Mouse (Mus musculus) testis, adult 2 months (tissue): ENCODE results near the gene Slamf1.

Experiments
- CTCF ChIP-seq: fragments of 200-500 bp; IDR thresholded peaks from 2 replicates; pipeline ENCODE4 v1.5.1; 2012; ENCODE audit warnings: low read depth, mild to moderate bottlenecking, inconsistent platforms, low read length, moderate library complexity; ENCODE audit not compliant: control insufficient read depth, insufficient read depth, insufficient replicate concordance
- POLR2A ChIP-seq: fragments of 200-500 bp; IDR thresholded peaks from 2 replicates; pipeline ENCODE4 v1.6.1; 2012; ENCODE audit warnings: low read depth, mild to moderate bottlenecking, inconsistent platforms, low read length, moderate library complexity; ENCODE audit not compliant: control insufficient read depth

- TF ChIP-seq CTCF (no peak), POLR2A (no peak)
Measured at GRCm38 (mm10) chr1:171774678-171775077, 7.8 kb downstream of the Slamf1 start.
